ENCODE assay signal across 8 mouse cellular contexts in the genomic region with DNA sequence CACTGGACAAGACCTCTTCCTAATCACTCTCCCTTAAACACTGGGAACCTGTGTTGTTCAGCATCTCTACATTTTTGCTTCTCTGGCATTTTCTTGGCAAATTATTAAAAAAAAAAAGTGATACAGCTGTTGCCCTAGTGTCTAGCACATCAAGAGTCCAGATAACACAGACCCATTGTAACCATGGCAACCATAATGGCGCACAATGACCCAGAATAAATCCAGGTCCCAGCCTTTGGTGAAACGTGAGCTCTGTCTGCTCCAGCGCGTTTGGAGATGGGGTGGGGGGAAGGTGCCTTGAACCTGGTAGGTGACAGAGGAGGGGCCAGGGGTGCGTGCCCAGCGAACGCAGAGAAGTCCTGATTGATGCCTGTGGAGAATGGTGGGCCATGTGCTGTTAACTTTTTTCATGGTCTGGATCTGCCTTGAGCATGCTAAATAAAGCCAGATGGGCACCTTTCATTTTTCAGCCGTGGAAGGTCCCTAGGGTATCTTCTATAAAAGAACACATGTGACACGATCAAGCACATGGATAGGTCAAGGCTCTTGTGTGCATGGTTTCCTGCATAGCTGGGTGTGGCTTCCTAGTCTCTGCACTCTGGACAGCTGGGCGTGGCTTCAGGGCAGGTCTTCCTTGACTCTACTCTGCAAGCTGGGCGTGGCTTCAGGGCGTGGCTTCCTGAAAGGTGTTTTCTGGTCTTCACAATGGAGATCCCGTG.
A peak's percentile ranks its signal among the peaks of the same experiment; 100 is the strongest.
DNase-seq lines count a peak whose midpoint lies in the region; ATAC-seq and TF ChIP-seq lines count a peak whose summit lies in the region.

No protein-coding gene starts in this region.

- H3K79me2 ChIP-seq in heart, adult 2 months (replicated peaks; ENCODE audit: control insufficient read depth, insufficient read depth, low read length) = no peaks in the 10 kb centered on the region

- no peak overlapping the region for H3K27ac ChIP-seq in heart, adult 2 months
- no peak overlapping the region for H3K27ac ChIP-seq in heart, embryonic 11.5 days (ENCODE audit: low read depth, low read length)
- H3K27ac ChIP-seq in intestine, embryonic 16.5 days (ENCODE audit: low read length) = no peak overlapping the region
- H3K27ac ChIP-seq in neural tube, embryonic 15.5 days (replicated peaks) = no peak overlapping the region
- H3K27ac ChIP-seq in thymus, adult 2 months (ENCODE audit: control insufficient read depth, insufficient read depth, low read length) = no peak overlapping the region

- no peak for TF ChIP-seq CTCF in heart, adult 2 months (IDR thresholded peaks at IDR 0.05)
- no peak for TF ChIP-seq CTCF in thymus, adult 2 months (IDR thresholded peaks at IDR 0.05; ENCODE audit: borderline replicate concordance, control insufficient read depth, extremely low read depth, insufficient read depth, low read length, poor library complexity)

- H3K27me3 ChIP-seq in heart, adult 2 months (ENCODE audit: control insufficient read depth, insufficient read depth, low read length) = no peaks in the 10 kb centered on the region
- H3K27me3 ChIP-seq in heart, embryonic 11.5 days (ENCODE audit: control insufficient read depth, insufficient read depth, low read length) = no peaks in the 10 kb centered on the region
- H3K27me3 ChIP-seq in intestine, embryonic 16.5 days (replicated peaks; ENCODE audit: control insufficient read depth, insufficient read depth, low read length) = no peaks in the 10 kb centered on the region
- H3K27me3 ChIP-seq in neural tube, embryonic 15.5 days (replicated peaks) = no peaks in the 10 kb centered on the region
- H3K27me3 ChIP-seq in thymus, adult 2 months (ENCODE audit: control insufficient read depth, insufficient read depth, low read length) = no peaks in the 10 kb centered on the region

- TF ChIP-seq POLR2A in heart, adult 2 months (IDR thresholded peaks at IDR 0.05; ENCODE audit: insufficient read depth, low read depth, low read length) = no peak
- TF ChIP-seq POLR2A in thymus, adult 2 months (IDR thresholded peaks at IDR 0.05; ENCODE audit: control insufficient read depth, extremely low read depth, insufficient read depth, low read length, poor library complexity) = no peak

- no peak overlapping the region for H3K4me3 ChIP-seq in heart, adult 2 months
- no peak overlapping the region for H3K4me3 ChIP-seq in heart, embryonic 11.5 days (ENCODE audit: low read depth, low read length)
- H3K4me3 ChIP-seq in intestine, embryonic 16.5 days (ENCODE audit: low read length) = no peak overlapping the region
- H3K4me3 ChIP-seq in neural tube, embryonic 15.5 days (replicated peaks) = no peak overlapping the region
- no peak overlapping the region for H3K4me3 ChIP-seq in thymus, adult 2 months (ENCODE audit: control insufficient read depth, insufficient read depth, low read length)

- WGBS in heart, adult 2 months = 50% methylated on average over 13 of the region's 13 CpGs
- WGBS in heart, embryonic 11.5 days (ENCODE audit: insufficient replicate concordance) = 56% methylated on average over 13 of the region's 13 CpGs
- 50% methylated on average over 13 of the region's 13 CpGs for WGBS in intestine, embryonic 16.5 days
- 33% methylated on average over 13 of the region's 13 CpGs for WGBS in neural tube, embryonic 15.5 days
- 75% methylated on average over 13 of the region's 13 CpGs for WGBS in thymus, adult 2 months

- no peaks in the 10 kb centered on the region for H3K36me3 ChIP-seq in heart, adult 2 months (ENCODE audit: control insufficient read depth, insufficient read depth, low read length)
- H3K36me3 ChIP-seq in heart, embryonic 11.5 days (ENCODE audit: control insufficient read depth, insufficient read depth, low read length) = no peaks in the 10 kb centered on the region
- H3K36me3 ChIP-seq in intestine, embryonic 16.5 days (ENCODE audit: control insufficient read depth, insufficient read depth, low read length) = no peaks in the 10 kb centered on the region
- H3K36me3 ChIP-seq in neural tube, embryonic 15.5 days = no peaks in the 10 kb centered on the region
- H3K36me3 ChIP-seq in thymus, adult 2 months (ENCODE audit: control insufficient read depth, insufficient read depth, low read length) = no peaks in the 10 kb centered on the region

- no peak overlapping the region for H3K4me2 ChIP-seq in heart, embryonic 11.5 days
- H3K4me2 ChIP-seq in intestine, embryonic 16.5 days (ENCODE audit: low read depth, low read length) = no peak overlapping the region
- peak overlapping the region; percentile 19; the same call in 1 of the 2 replicates for H3K4me2 ChIP-seq in neural tube, embryonic 15.5 days

- peaks cover 2% of the 10 kb centered on the region; the same call in 1 of the 2 replicates for H3K4me1 ChIP-seq in heart, adult 2 months (ENCODE audit: control insufficient read depth, insufficient read depth, low read length)
- H3K4me1 ChIP-seq in heart, embryonic 11.5 days (ENCODE audit: control insufficient read depth, insufficient read depth, low read length) = no peaks in the 10 kb centered on the region
- H3K4me1 ChIP-seq in intestine, embryonic 16.5 days (ENCODE audit: control insufficient read depth, insufficient read depth, low read length) = no peaks in the 10 kb centered on the region
- peaks cover 6% of the 10 kb centered on the region for H3K4me1 ChIP-seq in neural tube, embryonic 15.5 days
- H3K4me1 ChIP-seq in thymus, adult 2 months (replicated peaks; ENCODE audit: control insufficient read depth, insufficient read depth, low read length) = no peaks in the 10 kb centered on the region

- no peak overlapping the region for H3K9ac ChIP-seq in heart, adult 2 months (ENCODE audit: low read depth, low read length)
- H3K9ac ChIP-seq in heart, embryonic 11.5 days (ENCODE audit: low read depth, low read length) = no peak overlapping the region
- H3K9ac ChIP-seq in intestine, embryonic 16.5 days (ENCODE audit: low read depth, low read length) = no peak overlapping the region
- H3K9ac ChIP-seq in neural tube, embryonic 15.5 days (replicated peaks) = no peak overlapping the region

- no peak for TF ChIP-seq EP300 in heart, adult 2 months (IDR thresholded peaks at IDR 0.05; ENCODE audit: insufficient read depth, low read depth, low read length)

- H3K9me3 ChIP-seq in heart, embryonic 11.5 days (replicated peaks; ENCODE audit: control insufficient read depth, low read length) = no peaks in the 10 kb centered on the region
- H3K9me3 ChIP-seq in intestine, embryonic 16.5 days (ENCODE audit: control insufficient read depth, low read length) = no peaks in the 10 kb centered on the region
- no peaks in the 10 kb centered on the region for H3K9me3 ChIP-seq in neural tube, embryonic 15.5 days (replicated peaks)

- intact Hi-C loops in heart, adult 2 months (cut with DNase I) = no loop called here

- no peak for ATAC-seq in heart, embryonic 11.5 days (replicated peaks; ENCODE audit: insufficient number of reproducible peaks, low FRiP score, low TSS enrichment)
- ATAC-seq in intestine, embryonic 16.5 days = peak; percentile 95
- no peak for ATAC-seq in neural tube, embryonic 15.5 days (ENCODE audit: low FRiP score)

- peak; percentile 41 to 55 for DNase-seq in heart, adult 2 months
- DNase-seq in c-Kit-positive CD71-positive TER-119-negative erythroid progenitor cells, embryonic 14.5 days (ENCODE audit: low read depth) = peak; percentile 31
- no peak for DNase-seq in right cerebral cortex, adult 18-20 months
- DNase-seq in thymus, adult 2 months = no peak
- DNase-seq in layer of hippocampus, adult 18-20 months (ENCODE audit: low spot score in 2 of 2) = no peak

Comparison
In these comparisons a context has a peak if more than half of its experiments do, and no peak if none do; other contexts are left out.
1. DNase-seq: peak in heart, adult 2 months (2 of 2) and c-Kit-positive CD71-positive TER-119-negative erythroid progenitor cells, embryonic 14.5 days (single experiment); none in right cerebral cortex, adult 18-20 months (single experiment), thymus, adult 2 months (single experiment) and layer of hippocampus, adult 18-20 months (0 of 2).